Mouse (Mus musculus): Measurements from ENCODE around the gene Rspo3. TPM values are rescaled to one million over a fixed set of nuclear protein-coding genes. Genes with fewer than 3 reads are reported as not detected.

Rspo3 gene
- polyA plus RNA-seq, 1 experiment from 2014 or later = 3.7 TPM

DNA sequence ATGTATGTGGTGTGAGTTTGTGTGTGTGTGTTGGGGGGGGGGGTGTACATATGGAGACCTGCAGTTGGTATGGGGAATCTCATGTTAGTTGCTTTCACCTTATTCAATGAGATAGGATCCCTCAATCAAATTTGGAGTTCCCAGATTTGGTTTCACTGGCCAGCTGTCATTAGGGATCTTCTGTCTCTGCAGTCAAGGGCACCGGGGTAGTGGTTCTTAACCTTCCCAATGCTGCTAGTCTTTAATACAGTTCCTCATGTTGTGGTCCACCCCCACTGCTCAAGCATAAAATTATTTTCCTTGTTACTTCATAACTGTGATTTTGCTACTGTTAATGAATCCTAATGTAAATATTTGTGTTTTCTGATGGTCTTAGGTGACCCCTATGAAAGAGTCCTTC, 22.1 kb downstream of the Rspo3 start:
- Histone ChIP-seq H3K4me2 (no peak overlapping the region), H3K9me3 (replicated peaks) (no peaks in the 10 kb centered on the region), H3K4me1 (no peaks in the 10 kb centered on the region), H3K27me3 (replicated peaks) (no peaks in the 10 kb centered on the region), H3K27ac (replicated peaks) (no peak overlapping the region), H3K9ac (replicated peaks) (no peak overlapping the region), H3K4me3 (replicated peaks) (no peak overlapping the region), H3K36me3 (no peaks in the 10 kb centered on the region)
- WGBS = 93% methylated on average over 1 of the region's 1 CpGs
- ATAC-seq (ENCODE audit: low FRiP score) = no peak

DNA sequence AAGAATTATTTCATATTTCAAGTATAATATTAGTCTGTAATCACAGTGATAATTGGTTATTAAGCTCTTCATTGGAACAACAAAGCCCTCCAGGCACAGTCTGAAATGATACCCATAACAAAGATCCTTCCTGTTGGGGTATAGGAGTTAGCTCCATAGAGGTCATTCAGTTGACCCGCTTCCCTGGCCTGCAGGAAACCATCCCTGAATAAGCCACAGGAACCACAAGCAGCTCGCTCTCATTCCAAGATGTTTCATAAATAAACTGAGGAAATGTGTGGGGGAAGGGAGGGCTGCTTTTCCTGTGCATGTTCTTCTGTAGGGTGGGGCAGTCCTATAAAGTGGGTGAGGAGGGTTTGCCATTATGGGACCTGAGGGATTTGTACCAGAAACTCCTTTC, 27.5 kb downstream of the Rspo3 start:
- H3K36me3 ChIP-seq = no peaks in the 10 kb centered on the region
- no peak for ATAC-seq (ENCODE audit: low FRiP score)

DNA sequence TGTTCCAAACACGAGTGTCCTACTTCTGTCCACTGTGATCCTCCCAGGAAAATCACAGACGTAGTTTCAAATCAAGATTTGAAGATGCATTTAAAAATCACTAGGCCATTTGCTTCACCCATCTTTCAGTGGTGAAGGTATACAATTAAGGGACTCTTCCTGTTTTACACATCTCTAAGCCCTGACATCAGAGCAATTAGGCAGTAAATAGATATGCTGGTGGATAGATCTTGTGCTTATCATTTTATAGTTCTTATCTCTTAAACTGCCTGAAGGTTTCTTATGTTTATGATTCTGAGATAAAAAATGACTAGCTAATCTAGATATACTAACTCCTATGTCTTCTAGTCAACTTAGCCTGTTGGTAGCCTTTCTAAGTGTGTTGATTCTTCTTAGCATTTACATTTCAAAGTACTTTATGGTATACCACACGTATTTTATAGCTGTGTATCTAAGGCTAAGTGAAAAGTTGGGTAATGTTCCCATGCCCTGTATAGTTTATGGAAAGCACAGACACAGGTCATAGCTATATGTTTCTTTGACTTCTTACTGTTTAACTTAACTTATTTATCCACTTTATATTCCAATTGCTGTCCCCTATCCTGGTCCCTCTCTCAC, 38.4 kb downstream of the Rspo3 start:
- no peak for ATAC-seq (ENCODE audit: low FRiP score)
- WGBS = 79% methylated on average over 3 of the region's 3 CpGs

More for the DNA sequence above, 27.5 kb downstream of the Rspo3 start:
- H3K4me3 ChIP-seq (replicated peaks) = no peak overlapping the region
- no peak overlapping the region for H3K27ac ChIP-seq (replicated peaks)
- no peak overlapping the region for H3K9ac ChIP-seq (replicated peaks)
- H3K4me1 ChIP-seq = no peaks in the 10 kb centered on the region
- H3K9me3 ChIP-seq (replicated peaks) = no peaks in the 10 kb centered on the region
- no peaks in the 10 kb centered on the region for H3K27me3 ChIP-seq (replicated peaks)
- no peak overlapping the region for H3K4me2 ChIP-seq
- 73% methylated on average over 2 of the region's 2 CpGs for WGBS

DNA sequence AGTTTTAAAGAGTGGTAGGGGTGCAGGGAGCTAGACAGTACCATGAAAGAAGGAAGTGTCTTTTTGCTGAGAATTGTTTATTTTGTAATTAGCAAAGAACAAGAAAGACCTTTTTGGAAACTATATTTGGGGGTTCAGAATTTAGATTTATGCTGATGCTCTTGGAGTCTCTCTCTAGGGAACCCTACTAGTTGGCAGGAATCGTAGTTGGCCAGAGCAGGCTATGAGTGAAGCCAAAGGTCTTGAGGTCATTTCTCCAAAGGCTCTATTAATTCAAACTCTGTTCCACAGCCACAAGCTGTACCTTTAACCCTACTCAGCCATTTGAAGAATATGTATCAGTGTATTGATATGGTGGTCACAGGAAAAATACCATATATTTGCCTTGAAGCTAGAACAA, 41.7 kb downstream of the Rspo3 start:
- no peak overlapping the region for H3K27ac ChIP-seq (replicated peaks)
- WGBS = 75% methylated on average over 1 of the region's 1 CpGs
- no peak overlapping the region for H3K9ac ChIP-seq (replicated peaks)
- ATAC-seq (ENCODE audit: low FRiP score) = no peak
- H3K4me3 ChIP-seq (replicated peaks) = no peak overlapping the region
- no peaks in the 10 kb centered on the region for H3K9me3 ChIP-seq (replicated peaks)
- no peaks in the 10 kb centered on the region for H3K4me1 ChIP-seq
- H3K4me2 ChIP-seq = no peak overlapping the region
- H3K36me3 ChIP-seq = no peaks in the 10 kb centered on the region
- no peaks in the 10 kb centered on the region for H3K27me3 ChIP-seq (replicated peaks)

More for the DNA sequence above, 38.4 kb downstream of the Rspo3 start:
- no peak overlapping the region for H3K4me3 ChIP-seq (replicated peaks)
- H3K9ac ChIP-seq (replicated peaks) = no peak overlapping the region
- H3K9me3 ChIP-seq (replicated peaks) = no peaks in the 10 kb centered on the region
- no peaks in the 10 kb centered on the region for H3K4me1 ChIP-seq
- no peak overlapping the region for H3K27ac ChIP-seq (replicated peaks)
- no peaks in the 10 kb centered on the region for H3K36me3 ChIP-seq
- no peaks in the 10 kb centered on the region for H3K27me3 ChIP-seq (replicated peaks)
- no peak overlapping the region for H3K4me2 ChIP-seq

DNA sequence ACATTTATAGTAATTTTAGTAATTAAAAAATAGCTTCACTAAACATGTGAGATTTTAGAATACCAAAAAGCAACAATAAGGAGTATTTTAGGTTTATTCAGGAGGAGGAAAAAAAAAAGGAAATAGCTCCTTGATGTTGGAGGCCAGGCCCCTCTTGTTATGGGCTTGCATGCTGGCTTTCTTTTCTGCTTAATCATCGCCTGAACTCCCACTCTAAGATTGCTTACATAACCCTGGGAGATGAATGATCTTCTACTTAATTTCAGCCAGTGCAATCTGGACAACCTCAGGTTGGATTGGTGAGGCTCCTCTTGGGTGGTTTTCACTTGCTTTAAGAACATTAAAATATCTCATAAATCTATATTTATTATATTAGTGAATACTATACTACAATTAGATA, 54.7 kb downstream of the Rspo3 start:
- no peaks in the 10 kb centered on the region for H3K36me3 ChIP-seq
- H3K27me3 ChIP-seq (replicated peaks) = no peaks in the 10 kb centered on the region
- no peaks in the 10 kb centered on the region for H3K9me3 ChIP-seq (replicated peaks)
- no peak overlapping the region for H3K4me3 ChIP-seq (replicated peaks)
- H3K4me2 ChIP-seq = no peak overlapping the region
- 71% methylated on average over 1 of the region's 1 CpGs for WGBS
- H3K9ac ChIP-seq (replicated peaks) = no peak overlapping the region
- H3K4me1 ChIP-seq = no peaks in the 10 kb centered on the region
- no peak overlapping the region for H3K27ac ChIP-seq (replicated peaks)
- ATAC-seq (ENCODE audit: low FRiP score) = no peak

DNA sequence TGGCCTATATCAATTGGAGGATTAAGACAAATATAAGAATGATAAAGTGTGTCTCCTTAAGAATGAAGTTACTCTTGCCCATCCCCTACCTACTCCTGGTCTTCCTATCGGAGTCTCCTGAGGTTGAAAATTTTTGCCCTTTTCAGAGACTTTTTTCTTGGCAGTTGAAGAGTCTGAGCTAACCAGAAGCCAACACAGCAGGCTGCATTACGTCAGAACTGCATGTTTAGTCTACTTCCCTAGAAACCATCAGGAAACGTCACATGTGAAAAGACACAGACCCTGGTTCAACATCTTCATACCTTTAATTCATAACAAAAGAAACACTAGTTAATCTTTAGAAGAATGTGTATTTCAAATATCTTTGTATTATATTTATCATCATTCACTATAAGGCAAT, 56.3 kb downstream of the Rspo3 start:
- H3K36me3 ChIP-seq = no peaks in the 10 kb centered on the region
- no peak overlapping the region for H3K27ac ChIP-seq (replicated peaks)
- no peaks in the 10 kb centered on the region for H3K9me3 ChIP-seq (replicated peaks)
- H3K4me1 ChIP-seq = no peaks in the 10 kb centered on the region
- H3K4me2 ChIP-seq = no peak overlapping the region
- WGBS = 77% methylated on average over 3 of the region's 3 CpGs
- no peaks in the 10 kb centered on the region for H3K27me3 ChIP-seq (replicated peaks)
- no peak overlapping the region for H3K9ac ChIP-seq (replicated peaks)
- no peak overlapping the region for H3K4me3 ChIP-seq (replicated peaks)
- ATAC-seq (ENCODE audit: low FRiP score) = no peak

DNA sequence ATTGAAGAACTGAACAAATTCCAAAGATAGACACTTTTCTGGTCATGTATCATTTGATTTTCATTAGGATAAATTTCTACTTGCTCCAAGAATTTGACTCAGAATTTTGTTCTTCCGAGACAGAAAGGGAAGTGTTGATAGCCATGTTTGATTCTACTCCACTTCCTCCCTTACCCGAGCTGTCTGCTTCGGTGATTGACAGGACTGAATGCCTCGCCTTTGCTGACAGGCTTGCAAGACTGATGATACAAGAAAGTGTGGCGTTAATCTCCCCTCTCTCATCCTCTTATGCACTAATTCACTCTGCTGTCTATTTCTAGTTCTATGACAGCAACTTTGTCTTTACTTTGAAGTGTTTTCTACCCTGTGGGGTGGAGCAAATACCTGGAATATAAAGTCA, 65.2 kb downstream of the Rspo3 start:
- 75% methylated on average over 5 of the region's 5 CpGs for WGBS

DNA sequence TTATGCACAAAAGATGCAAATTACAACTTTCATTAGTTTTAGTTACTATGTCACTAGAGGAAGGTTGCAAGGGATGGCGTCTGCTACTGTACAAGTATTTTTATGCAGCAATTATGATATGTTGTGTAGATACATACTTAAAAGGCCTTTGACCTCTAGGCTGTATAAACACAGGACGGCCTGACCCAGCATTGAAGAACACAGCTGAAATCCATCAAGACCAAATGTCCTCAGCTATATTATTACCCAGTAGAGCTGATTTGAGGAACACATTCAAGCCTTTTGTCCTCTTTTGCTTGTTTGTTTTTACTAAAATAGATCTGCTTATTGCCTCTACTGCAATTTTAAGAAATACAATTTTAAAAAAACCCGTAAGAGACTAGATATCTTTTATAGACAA, 75.6 kb downstream of the Rspo3 start:
- H3K9ac ChIP-seq (replicated peaks) = no peak overlapping the region
- 87% methylated on average over 3 of the region's 3 CpGs for WGBS
- no peak overlapping the region for H3K27ac ChIP-seq (replicated peaks)
- ATAC-seq (ENCODE audit: low FRiP score) = no peak
- no peaks in the 10 kb centered on the region for H3K4me1 ChIP-seq
- H3K4me2 ChIP-seq = no peak overlapping the region
- H3K36me3 ChIP-seq = no peaks in the 10 kb centered on the region
- H3K9me3 ChIP-seq (replicated peaks) = no peaks in the 10 kb centered on the region
- no peaks in the 10 kb centered on the region for H3K27me3 ChIP-seq (replicated peaks)
- no peak overlapping the region for H3K4me3 ChIP-seq (replicated peaks)

More for the DNA sequence above, 65.2 kb downstream of the Rspo3 start:
- Histone ChIP-seq H3K9ac (replicated peaks) (no peak overlapping the region), H3K4me1 (no peaks in the 10 kb centered on the region), H3K36me3 (no peaks in the 10 kb centered on the region), H3K27me3 (replicated peaks) (no peaks in the 10 kb centered on the region), H3K4me3 (replicated peaks) (no peak overlapping the region), H3K9me3 (replicated peaks) (no peaks in the 10 kb centered on the region), H3K27ac (replicated peaks) (no peak overlapping the region), H3K4me2 (no peak overlapping the region)
- no peak for ATAC-seq (ENCODE audit: low FRiP score)

DNA sequence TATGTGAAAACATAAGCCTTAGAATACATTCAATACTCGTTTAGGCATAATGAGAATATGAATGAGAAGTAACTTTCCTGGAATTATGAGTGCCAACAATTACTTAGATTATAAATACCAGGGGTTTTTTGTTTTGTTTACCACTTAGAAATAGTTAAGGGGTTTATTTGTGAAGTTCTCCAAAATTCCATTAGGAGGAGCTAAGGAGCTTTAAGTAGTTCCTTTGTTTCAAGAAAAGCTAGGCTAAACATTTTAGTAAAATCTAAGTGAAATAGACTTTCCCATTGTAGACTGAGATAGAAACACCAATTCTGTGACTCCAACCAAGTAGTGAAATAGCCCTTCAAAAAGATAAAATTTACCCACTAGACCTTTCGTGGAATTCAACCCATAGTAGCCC, 76.0 kb downstream of the Rspo3 start:
- H3K9ac ChIP-seq (replicated peaks) = no peak overlapping the region
- H3K4me1 ChIP-seq = no peaks in the 10 kb centered on the region
- no peaks in the 10 kb centered on the region for H3K27me3 ChIP-seq (replicated peaks)
- no peak overlapping the region for H3K4me3 ChIP-seq (replicated peaks)
- no peaks in the 10 kb centered on the region for H3K36me3 ChIP-seq
- no peak overlapping the region for H3K4me2 ChIP-seq
- no peak for ATAC-seq (ENCODE audit: low FRiP score)
- 73% methylated on average over 2 of the region's 2 CpGs for WGBS
- no peaks in the 10 kb centered on the region for H3K9me3 ChIP-seq (replicated peaks)
- no peak overlapping the region for H3K27ac ChIP-seq (replicated peaks)

DNA sequence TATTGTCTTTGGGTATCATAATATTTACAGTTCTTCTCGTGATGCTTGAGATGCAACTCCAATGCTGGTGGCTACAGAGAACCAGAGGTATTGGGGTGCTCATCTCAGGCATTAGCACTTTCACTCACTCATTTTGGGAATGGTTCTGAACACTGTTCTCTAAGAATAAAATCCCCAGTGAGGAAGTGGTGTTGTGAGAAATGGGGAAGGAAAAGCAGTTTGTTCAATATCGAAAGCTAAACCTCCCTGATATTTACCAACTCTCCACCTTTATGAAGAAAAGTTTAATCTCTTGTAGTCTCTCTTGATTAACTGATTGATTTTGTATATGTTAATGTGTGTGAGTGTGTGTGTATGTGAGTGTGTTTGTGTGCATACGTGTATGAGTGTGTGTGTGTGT, 90.6 kb downstream of the Rspo3 start:
- Histone ChIP-seq H3K9me3 (replicated peaks) (no peaks in the 10 kb centered on the region), H3K27ac (replicated peaks) (no peak overlapping the region), H3K27me3 (replicated peaks) (no peaks in the 10 kb centered on the region), H3K9ac (replicated peaks) (no peak overlapping the region), H3K4me1 (no peaks in the 10 kb centered on the region), H3K4me3 (replicated peaks) (no peak overlapping the region), H3K4me2 (no peak overlapping the region), H3K36me3 (no peaks in the 10 kb centered on the region)
- WGBS = 84% methylated on average over 3 of the region's 3 CpGs
- no peak for ATAC-seq (ENCODE audit: low FRiP score)

DNA sequence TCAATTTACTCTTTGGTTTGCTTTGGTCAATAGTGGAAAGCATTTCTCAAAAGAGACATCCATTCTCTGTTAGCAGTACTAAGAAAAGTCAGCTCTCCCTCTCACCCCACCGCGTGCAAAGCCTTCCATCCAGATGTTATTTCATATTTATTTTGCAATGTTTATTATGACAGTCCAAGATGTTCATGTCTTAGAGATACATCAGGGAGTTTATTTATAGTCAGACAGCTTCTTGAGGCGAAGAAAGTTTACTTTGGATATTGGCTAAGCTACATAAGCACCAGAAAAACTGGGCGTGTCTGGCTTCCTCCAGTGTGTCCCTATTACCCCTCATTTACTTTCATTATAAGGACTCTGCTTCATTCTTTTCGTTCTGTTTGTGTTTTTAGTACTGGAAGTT, 94.4 kb downstream of the Rspo3 start:
- Histone ChIP-seq H3K36me3 (no peaks in the 10 kb centered on the region), H3K27me3 (replicated peaks) (no peaks in the 10 kb centered on the region), H3K4me2 (no peak overlapping the region), H3K27ac (replicated peaks) (no peak overlapping the region), H3K9me3 (replicated peaks) (no peaks in the 10 kb centered on the region), H3K9ac (replicated peaks) (no peak overlapping the region), H3K4me1 (no peaks in the 10 kb centered on the region), H3K4me3 (replicated peaks) (no peak overlapping the region)
- no peak for ATAC-seq (ENCODE audit: low FRiP score)
- 89% methylated on average over 5 of the region's 5 CpGs for WGBS

DNA sequence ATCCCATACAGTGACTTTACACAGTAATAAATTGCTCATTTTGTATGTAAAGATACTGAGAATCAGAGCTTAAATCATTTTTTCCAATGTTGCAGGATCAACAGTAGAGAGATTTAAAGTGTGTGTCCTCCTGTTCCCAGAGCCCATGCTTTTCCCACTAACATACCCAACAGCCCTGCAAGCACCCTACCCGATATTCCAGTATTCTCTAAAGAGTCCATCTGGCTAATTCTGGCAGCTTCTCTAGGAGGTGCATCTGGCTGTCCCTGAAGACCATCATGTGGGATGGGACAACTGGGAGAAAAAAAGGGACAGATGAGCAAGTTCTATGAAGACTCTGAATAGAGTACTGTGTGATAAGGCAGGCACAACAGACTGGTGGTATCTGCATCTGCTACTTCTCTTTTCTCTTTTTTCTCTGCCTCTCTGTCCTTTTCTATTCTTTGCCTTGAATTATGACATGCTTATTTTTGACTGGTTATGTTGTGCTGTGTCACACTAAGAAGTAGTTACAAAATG, 102.7 kb downstream of the Rspo3 start:
- Histone ChIP-seq H3K9ac (replicated peaks) (no peak overlapping the region), H3K36me3 (no peaks in the 10 kb centered on the region), H3K27me3 (replicated peaks) (no peaks in the 10 kb centered on the region), H3K4me2 (no peak overlapping the region), H3K4me1 (no peaks in the 10 kb centered on the region), H3K27ac (replicated peaks) (no peak overlapping the region), H3K4me3 (replicated peaks) (no peak overlapping the region), H3K9me3 (replicated peaks) (no peaks in the 10 kb centered on the region)
- no peak for ATAC-seq (ENCODE audit: low FRiP score)
- 91% methylated on average over 1 of the region's 1 CpGs for WGBS
